Mouse (Mus musculus) forebrain, embryonic 11.5 days (tissue): ENCODE measurements around the gene Stk10. TPM values are rescaled to one million over a fixed set of nuclear protein-coding genes. Genes with fewer than 3 reads are reported as not detected.

Experiments used
- ATAC-seq: fragments of 200-750 bp; cut with Nextera tagmentation; replicated peaks from 2 replicates; pipeline ENCODE4 v1.8.0; 2017; ENCODE audit warnings: moderate TSS enrichment; ENCODE audit not compliant: low FRiP score
- DNase-seq: peaks from one replicate; pipeline ENCODE4 v3.0.0-alpha.2; 2017; ENCODE audit warnings: low spot score
- H3K27ac ChIP-seq: fragments of 300-500 bp; sonication (generic); 2 replicates; pipeline ENCODE4 v1.5.1; 2014; ENCODE audit warnings: low read depth, low read length
- H3K27me3 ChIP-seq: fragments of 300-500 bp; sonication (generic); 2 replicates; pipeline ENCODE4 v1.6.1; 2014; ENCODE audit warnings: mild to moderate bottlenecking, low read length, mixed read lengths; ENCODE audit not compliant: control insufficient read depth, insufficient read depth
- H3K36me3 ChIP-seq: fragments of 300-500 bp; sonication (generic); 2 replicates; pipeline ENCODE4 v1.6.1; 2014; ENCODE audit warnings: mild to moderate bottlenecking, low read length, moderate library complexity, mixed read lengths; ENCODE audit not compliant: control insufficient read depth, insufficient read depth
- H3K4me1 ChIP-seq: fragments of 300-500 bp; sonication (generic); replicated peaks from 2 replicates; pipeline ENCODE4 v1.6.1; 2014; ENCODE audit warnings: low read length, mixed read lengths; ENCODE audit not compliant: control insufficient read depth, insufficient read depth
- H3K4me2 ChIP-seq: fragments of 300-500 bp; sonication (generic); 2 replicates; pipeline ENCODE4 v1.6.1; 2014; ENCODE audit warnings: low read depth, mild to moderate bottlenecking, low read length, moderate library complexity, mixed read lengths; ENCODE audit not compliant: severe bottlenecking
- H3K4me3 ChIP-seq: fragments of 300-500 bp; sonication (generic); 2 replicates; pipeline ENCODE4 v1.5.1; 2014; ENCODE audit warnings: low read depth, low read length
- H3K9ac ChIP-seq: fragments of 300-500 bp; sonication (generic); 2 replicates; pipeline ENCODE4 v1.6.1; 2014; ENCODE audit warnings: low read length
- H3K9me3 ChIP-seq: fragments of 300-500 bp; sonication (generic); 2 replicates; pipeline ENCODE4 v1.6.1; 2016; ENCODE audit warnings: low read length, mixed read lengths; ENCODE audit not compliant: control insufficient read depth
- WGBS: fragments of 180-500 bp; shearing (Covaris S2); extraction: QIAGEN DNeasy Blood & Tissue Kit; methylation state at CpG from one replicate; pipeline ENCODE4 v1.1.7; 2014; 5-methylcytosine and 5-hydroxymethylcytosine counted together
- polyA plus RNA-seq: library from polyadenylated mRNA; unstranded; fragments of >200 nt; fragmentation: Nextera tagmentation; extraction: Ambion mirVana; gene quantifications from 2 replicates; pipeline ENCODE4 v1.2.1, GENCODE M21; 2014

Stk10 gene
- polyA plus RNA-seq, 1 experiment from 2014 or later, result 1.4 TPM

- Histone ChIP-seq H3K9ac (peak overlapping the region; percentile 67), H3K9me3 (no peaks in the 10 kb centered on the region), H3K4me3 (peak overlapping the region; percentile 55), H3K27me3 (peaks cover 8% of the 10 kb centered on the region; the same call in 1 of the 2 replicates), H3K27ac (no peak overlapping the region), H3K4me2 (peak overlapping the region; percentile 97), H3K4me1 (peaks cover 8% of the 10 kb centered on the region; the same call in 1 of the 2 replicates), H3K36me3 (no peaks in the 10 kb centered on the region)
- DNase-seq, result no peak
- ATAC-seq, result peak; percentile 39
- WGBS, result 1% methylated on average over 24 of the region's 24 CpGs
Measured at GRCm38 (mm10) chr11:32533482-32534261, 567 bp downstream of the Stk10 start.

GRCm38 (mm10) chr11:32534453-32535075 lies 1.5 kb downstream of the Stk10 start:
- ATAC-seq (no peak), DNase-seq (no peak)
- peaks cover 8% of the 10 kb centered on the region; the same call in 1 of the 2 replicates for H3K27me3 ChIP-seq
- H3K4me3 ChIP-seq, result no peak overlapping the region
- 77% methylated on average over 7 of the region's 7 CpGs for WGBS
- H3K9ac ChIP-seq, result no peak overlapping the region
- H3K36me3 ChIP-seq, result no peaks in the 10 kb centered on the region
- no peaks in the 10 kb centered on the region for H3K9me3 ChIP-seq
- peaks cover 8% of the 10 kb centered on the region; the same call in 1 of the 2 replicates for H3K4me1 ChIP-seq
- no peak overlapping the region for H3K27ac ChIP-seq
- H3K4me2 ChIP-seq, result no peak overlapping the region

GRCm38 (mm10) chr11:32535646-32536045 lies 2.5 kb downstream of the Stk10 start:
- Histone ChIP-seq H3K9me3 (no peaks in the 10 kb centered on the region), H3K36me3 (no peaks in the 10 kb centered on the region), H3K4me2 (no peak overlapping the region), H3K4me3 (no peak overlapping the region), H3K9ac (no peak overlapping the region), H3K27ac (no peak overlapping the region), H3K27me3 (peaks cover 8% of the 10 kb centered on the region; the same call in 1 of the 2 replicates), H3K4me1 (peaks cover 8% of the 10 kb centered on the region; the same call in 1 of the 2 replicates)
- WGBS, result 91% methylated on average over 4 of the region's 4 CpGs
- DNase-seq (no peak), ATAC-seq (no peak)

GRCm38 (mm10) chr11:32536954-32537353 lies 3.8 kb downstream of the Stk10 start:
- Histone ChIP-seq H3K4me1 (peaks cover 6% of the 10 kb centered on the region; the same call in 1 of the 2 replicates), H3K4me3 (no peak overlapping the region), H3K9ac (no peak overlapping the region), H3K9me3 (no peaks in the 10 kb centered on the region), H3K4me2 (no peak overlapping the region), H3K27me3 (peaks cover 8% of the 10 kb centered on the region; the same call in 1 of the 2 replicates), H3K27ac (no peak overlapping the region), H3K36me3 (no peaks in the 10 kb centered on the region)
- peak; percentile 82 for DNase-seq
- peak; percentile 74 for ATAC-seq
- WGBS, result 24% methylated on average over 7 of the region's 7 CpGs

- peaks cover 8% of the 10 kb centered on the region; the same call in 1 of the 2 replicates for H3K27me3 ChIP-seq
- no peak overlapping the region for H3K9ac ChIP-seq
- H3K4me2 ChIP-seq, result no peak overlapping the region
- ATAC-seq (no peak), DNase-seq (no peak)
- no peaks in the 10 kb centered on the region for H3K36me3 ChIP-seq
- 77% methylated on average over 6 of the region's 6 CpGs for WGBS
- no peaks in the 10 kb centered on the region for H3K9me3 ChIP-seq
- H3K27ac ChIP-seq, result no peak overlapping the region
- H3K4me1 ChIP-seq, result peaks cover 8% of the 10 kb centered on the region; the same call in 1 of the 2 replicates
- H3K4me3 ChIP-seq, result no peak overlapping the region
Measured at GRCm38 (mm10) chr11:32538435-32538834, 5.3 kb downstream of the Stk10 start.

- DNase-seq (no peak), ATAC-seq (no peak)
- 81% methylated on average over 4 of the region's 4 CpGs for WGBS
- Histone ChIP-seq H3K4me3 (no peak overlapping the region), H3K27me3 (peaks cover 6% of the 10 kb centered on the region; the same call in 1 of the 2 replicates), H3K9ac (no peak overlapping the region), H3K9me3 (no peaks in the 10 kb centered on the region), H3K4me1 (peaks cover 4% of the 10 kb centered on the region; the same call in 1 of the 2 replicates), H3K36me3 (no peaks in the 10 kb centered on the region), H3K27ac (no peak overlapping the region), H3K4me2 (no peak overlapping the region)
Measured at GRCm38 (mm10) chr11:32538846-32539245, 5.7 kb downstream of the Stk10 start.

GRCm38 (mm10) chr11:32539717-32540116 lies 6.6 kb downstream of the Stk10 start:
- H3K27me3 ChIP-seq, result 0 out of 2 replicates have a peak, but pooled peaks cover 3% of the 10 kb centered on the region
- H3K9ac ChIP-seq, result no peak overlapping the region
- H3K4me3 ChIP-seq, result no peak overlapping the region
- DNase-seq, result no peak
- H3K4me2 ChIP-seq, result no peak overlapping the region
- H3K27ac ChIP-seq, result no peak overlapping the region
- H3K9me3 ChIP-seq, result no peaks in the 10 kb centered on the region
- ATAC-seq, result no peak
- H3K36me3 ChIP-seq, result no peaks in the 10 kb centered on the region
- H3K4me1 ChIP-seq, result peaks cover 2% of the 10 kb centered on the region; the same call in 1 of the 2 replicates
- WGBS, result 92% methylated on average over 7 of the region's 7 CpGs

GRCm38 (mm10) chr11:32540463-32540862 lies 7.4 kb downstream of the Stk10 start:
- H3K9ac ChIP-seq, result no peak overlapping the region
- H3K36me3 ChIP-seq, result no peaks in the 10 kb centered on the region
- peaks cover 2% of the 10 kb centered on the region; the same call in 1 of the 2 replicates for H3K4me1 ChIP-seq
- no peaks in the 10 kb centered on the region for H3K9me3 ChIP-seq
- no peak for ATAC-seq
- 91% methylated on average over 6 of the region's 6 CpGs for WGBS
- no peaks in the 10 kb centered on the region for H3K27me3 ChIP-seq
- H3K27ac ChIP-seq, result no peak overlapping the region
- H3K4me2 ChIP-seq, result no peak overlapping the region
- DNase-seq, result no peak
- H3K4me3 ChIP-seq, result no peak overlapping the region
